Mouse (Mus musculus) stomach, embryonic 15.5 days (tissue): Measurements from ENCODE around the gene 3830406C13Rik. TPM values are rescaled to one million over a fixed set of nuclear protein-coding genes. Genes with fewer than 3 reads are reported as not detected.

Experiments used
- ATAC-seq: fragments of 200-750 bp; cut with Nextera tagmentation; 2 replicates; pipeline ENCODE4 v1.8.0; 2017; ENCODE audit warnings: low read depth, moderate number of reproducible peaks, moderate TSS enrichment; ENCODE audit not compliant: insufficient read depth, low FRiP score
- H3K27ac ChIP-seq: fragments of 300-500 bp; sonication (generic); 2 replicates; pipeline ENCODE4 v1.5.1; 2015; ENCODE audit warnings: mild to moderate bottlenecking, inconsistent platforms
- H3K27me3 ChIP-seq: fragments of 300-500 bp; sonication (generic); replicated peaks from 2 replicates; pipeline ENCODE4 v1.6.1; 2015; ENCODE audit warnings: inconsistent platforms
- H3K36me3 ChIP-seq: fragments of 300-500 bp; sonication (generic); 2 replicates; pipeline ENCODE4 v1.6.1; 2015; ENCODE audit warnings: inconsistent platforms
- H3K4me1 ChIP-seq: fragments of 300-500 bp; sonication (generic); 2 replicates; pipeline ENCODE4 v1.6.1; 2015; ENCODE audit warnings: inconsistent platforms
- H3K4me2 ChIP-seq: fragments of 300-500 bp; sonication (generic); 2 replicates; pipeline ENCODE4 v1.6.1; 2015; ENCODE audit warnings: mild to moderate bottlenecking, inconsistent platforms
- H3K4me3 ChIP-seq: fragments of 300-500 bp; sonication (generic); replicated peaks from 2 replicates; pipeline ENCODE4 v1.5.1; 2015; ENCODE audit warnings: inconsistent platforms
- H3K9ac ChIP-seq: fragments of 300-500 bp; sonication (generic); 2 replicates; pipeline ENCODE4 v1.6.1; 2015; ENCODE audit warnings: inconsistent platforms
- H3K9me3 ChIP-seq: fragments of 300-500 bp; sonication (generic); 2 replicates; pipeline ENCODE4 v1.6.1; 2016; ENCODE audit warnings: inconsistent platforms
- WGBS: fragments of 180-500 bp; shearing (Covaris S2); methylation state at CpG from one replicate; pipeline ENCODE4 v1.1.7; 2015; 5-methylcytosine and 5-hydroxymethylcytosine counted together
- polyA plus RNA-seq: library from polyadenylated mRNA; unstranded; fragments of >200 nt; fragmentation: Nextera tagmentation; extraction: Ambion mirVana; gene quantifications from 2 replicates; pipeline ENCODE4 v1.2.1, GENCODE M21; 2015

3830406C13Rik gene
- polyA plus RNA-seq, 1 experiment from 2014 or later = 52.8 TPM

DNA sequence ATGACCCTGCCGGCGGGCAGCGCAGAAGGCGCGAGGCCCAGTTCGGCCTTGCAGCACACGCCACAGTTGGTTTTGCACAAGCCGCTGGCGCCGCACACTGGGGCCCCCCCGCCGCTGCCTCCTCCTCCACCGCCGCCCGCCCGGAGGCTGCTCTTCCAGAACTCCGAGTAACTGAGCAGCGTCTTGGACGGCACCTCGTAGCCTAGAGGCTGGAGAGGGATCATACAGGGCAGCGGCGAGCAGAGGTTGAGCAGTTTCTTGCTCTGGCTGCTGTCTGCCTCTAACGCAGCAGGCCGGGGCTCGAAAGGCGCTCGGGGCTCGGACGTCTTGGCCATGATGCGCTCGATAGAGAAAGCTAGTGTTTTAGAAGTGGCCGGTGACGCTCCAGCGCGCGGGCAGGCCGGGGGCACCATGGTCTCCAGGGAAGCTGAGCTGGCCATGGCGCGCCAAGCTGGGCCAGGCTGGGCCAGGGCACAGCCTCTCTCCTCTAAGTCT is 60.8 kb downstream of the 3830406C13Rik start:
- Histone ChIP-seq H3K36me3 (no peaks in the 10 kb centered on the region), H3K4me1 (peaks cover 32% of the 10 kb centered on the region), H3K9ac (no peak overlapping the region), H3K27me3 (peaks cover 97% of the 10 kb centered on the region), H3K4me2 (peak overlapping the region; percentile 44), H3K4me3 (peak overlapping the region; percentile 16; the same call in 1 of the 2 replicates), H3K9me3 (no peaks in the 10 kb centered on the region), H3K27ac (no peak overlapping the region)
- WGBS = 1% methylated on average over 39 of the region's 39 CpGs
- no peak for ATAC-seq

DNA sequence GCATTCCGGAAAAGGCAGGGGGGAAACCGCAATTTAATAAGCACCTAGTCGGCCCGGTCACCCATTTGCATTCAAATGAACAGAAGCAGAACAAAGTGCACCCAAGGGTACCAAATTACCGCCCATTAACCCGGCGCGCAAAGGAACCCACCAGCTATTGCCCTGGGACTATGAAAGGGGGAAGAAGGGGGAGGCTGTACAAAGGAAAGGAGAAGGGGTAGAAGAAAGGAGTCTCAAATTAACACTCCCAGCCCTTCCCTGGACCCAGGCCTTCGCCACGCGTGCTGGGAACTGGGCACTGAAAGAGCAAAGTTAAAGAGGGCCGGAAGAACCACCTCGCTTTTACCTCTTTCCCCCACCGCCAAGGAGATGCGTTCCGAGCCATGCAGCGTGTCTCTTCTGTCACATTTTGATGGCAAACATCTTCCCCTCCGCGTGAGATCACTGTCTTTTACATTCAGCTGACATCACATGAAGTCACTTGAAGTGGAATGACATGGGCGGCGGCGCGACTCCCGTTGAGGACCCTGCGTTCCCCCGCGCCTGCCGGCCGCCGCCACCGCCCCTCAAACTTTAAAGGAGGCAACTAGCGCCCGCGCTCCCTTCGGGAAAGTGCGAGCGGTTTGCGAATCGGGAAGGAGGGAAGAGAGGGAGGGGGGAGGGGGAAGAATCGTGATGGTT is 61.4 kb downstream of the 3830406C13Rik start:
- Histone ChIP-seq H3K27ac (no peak overlapping the region), H3K4me1 (peaks cover 29% of the 10 kb centered on the region), H3K27me3 (peaks cover 97% of the 10 kb centered on the region), H3K36me3 (no peaks in the 10 kb centered on the region), H3K4me3 (peak overlapping the region; percentile 19; the same call in 1 of the 2 replicates), H3K9ac (no peak overlapping the region), H3K9me3 (no peaks in the 10 kb centered on the region), H3K4me2 (peak overlapping the region; percentile 44)
- WGBS = 2% methylated on average over 40 of the region's 40 CpGs
- no peak for ATAC-seq

DNA sequence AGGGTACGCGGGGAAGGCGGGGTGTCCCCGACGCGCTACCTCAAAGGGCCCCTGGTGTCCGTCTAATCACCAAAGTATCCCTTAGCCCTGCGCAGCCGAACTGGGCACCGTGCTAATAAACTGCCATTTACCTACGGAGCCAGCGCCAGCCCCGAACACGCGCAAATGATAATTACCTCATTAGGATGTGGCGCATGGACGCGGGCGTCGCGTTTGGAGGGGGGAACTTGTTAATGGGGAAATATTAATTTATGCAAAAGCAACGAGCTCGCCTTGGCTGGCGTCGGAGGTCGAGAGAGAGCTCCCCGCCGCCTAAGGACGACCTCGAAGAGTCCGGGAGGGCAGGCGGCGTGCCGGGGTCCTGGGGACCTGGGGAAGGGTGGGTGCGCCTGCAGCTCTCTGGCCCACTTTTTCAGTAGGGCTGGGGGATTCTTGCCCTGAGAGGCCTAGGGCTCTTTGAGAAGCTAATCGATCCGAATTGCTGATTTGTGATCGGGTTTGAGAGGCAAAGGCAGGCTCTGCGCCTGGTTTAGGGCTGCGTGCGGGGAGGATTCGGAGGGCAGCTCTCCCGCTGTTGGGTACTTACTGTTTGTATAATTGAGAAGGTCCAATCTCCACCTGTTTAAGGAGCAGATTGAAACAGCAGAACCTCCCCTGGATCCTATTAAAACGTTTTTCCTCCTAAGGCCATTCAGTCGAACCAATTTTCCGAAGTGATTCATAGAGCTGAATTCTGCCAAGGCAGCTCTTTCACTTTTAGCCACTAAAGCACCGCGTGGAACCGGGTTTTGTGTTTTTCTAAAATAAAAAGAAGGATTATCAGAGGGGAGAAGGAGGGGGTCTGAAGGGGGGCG is 62.3 kb downstream of the 3830406C13Rik start:
- H3K4me3 ChIP-seq = peak overlapping the region; percentile 19
- H3K36me3 ChIP-seq = no peaks in the 10 kb centered on the region
- no peak overlapping the region for H3K9ac ChIP-seq
- H3K27me3 ChIP-seq = peaks cover 99% of the 10 kb centered on the region
- no peak overlapping the region for H3K27ac ChIP-seq
- ATAC-seq = no peak
- H3K9me3 ChIP-seq = no peaks in the 10 kb centered on the region
- H3K4me2 ChIP-seq = peak overlapping the region; percentile 41
- peaks cover 25% of the 10 kb centered on the region for H3K4me1 ChIP-seq
- WGBS = 1% methylated on average over 50 of the region's 50 CpGs

DNA sequence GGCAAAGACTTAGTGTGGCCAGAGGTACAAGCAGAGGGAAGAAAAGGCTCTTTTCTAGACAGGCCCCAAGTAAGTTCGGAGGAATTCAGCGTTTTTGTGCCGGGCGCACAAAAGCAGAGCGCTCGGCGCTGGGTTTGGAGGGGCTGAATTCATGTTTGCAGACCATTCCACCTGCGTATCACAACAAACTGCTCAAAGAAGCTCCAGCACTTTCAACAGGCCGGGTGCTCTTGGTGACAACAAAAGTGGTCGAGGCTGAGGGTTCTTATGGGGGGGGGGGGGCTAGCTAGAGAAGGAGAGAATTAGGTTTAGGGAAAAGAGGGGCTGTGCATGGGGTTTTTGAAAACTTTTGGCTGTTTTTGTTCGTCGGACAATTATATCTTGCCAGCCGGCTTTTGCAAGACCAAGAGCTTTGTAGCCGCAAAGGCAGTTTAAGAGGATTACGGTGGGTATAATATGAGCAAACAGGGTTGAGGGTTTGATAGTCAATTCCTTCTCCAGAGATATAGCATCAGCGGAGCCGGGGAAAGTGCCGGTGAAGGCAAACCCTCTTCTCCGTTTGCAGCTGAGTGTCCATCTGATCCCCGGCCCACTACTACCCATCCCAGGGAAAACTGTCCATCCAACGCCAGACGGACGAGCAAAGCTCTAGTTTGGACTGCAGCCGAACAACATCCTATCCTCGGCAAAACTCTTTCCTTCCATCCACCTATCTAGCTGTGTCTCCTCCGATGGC is 63.1 kb downstream of the 3830406C13Rik start:
- Histone ChIP-seq H3K4me3 (peak overlapping the region; percentile 19), H3K36me3 (no peaks in the 10 kb centered on the region), H3K4me2 (peak overlapping the region; percentile 41), H3K9ac (no peak overlapping the region), H3K27ac (no peak overlapping the region), H3K27me3 (peaks cover 95% of the 10 kb centered on the region), H3K4me1 (peaks cover 23% of the 10 kb centered on the region), H3K9me3 (no peaks in the 10 kb centered on the region)
- no peak for ATAC-seq
- WGBS = 3% methylated on average over 26 of the region's 26 CpGs

DNA sequence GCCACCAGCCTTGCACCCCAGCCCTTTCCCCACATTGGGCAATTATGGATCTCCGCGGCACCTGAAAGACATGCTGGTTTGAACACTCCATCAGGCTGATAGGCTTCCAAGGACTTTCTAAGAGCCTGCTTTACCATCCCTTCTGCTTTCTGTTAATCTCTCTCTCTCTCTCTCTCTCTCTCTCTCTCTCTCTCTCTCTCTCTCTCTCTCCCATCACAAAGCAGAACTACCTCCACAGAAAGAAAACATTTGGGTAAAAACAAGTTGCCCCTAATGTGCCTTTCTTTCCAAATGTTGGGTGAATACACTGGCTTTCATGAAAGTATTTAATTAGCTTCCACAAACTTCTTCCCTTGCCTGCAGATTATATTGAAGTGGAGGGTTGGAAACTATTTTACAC is 64.1 kb downstream of the 3830406C13Rik start, which contains the start of gene Fezf2:
Gene Fezf2 (minus strand): TSS at position 101 of the 400 bp plus-strand sequence.
- 0 out of 2 replicates have a peak within 1 kb of the TSS, but pooled peaks have one; percentile 19 for H3K4me3 ChIP-seq
- 5% methylated on average over 2 of the region's 2 CpGs for WGBS
- no peak for ATAC-seq

DNA sequence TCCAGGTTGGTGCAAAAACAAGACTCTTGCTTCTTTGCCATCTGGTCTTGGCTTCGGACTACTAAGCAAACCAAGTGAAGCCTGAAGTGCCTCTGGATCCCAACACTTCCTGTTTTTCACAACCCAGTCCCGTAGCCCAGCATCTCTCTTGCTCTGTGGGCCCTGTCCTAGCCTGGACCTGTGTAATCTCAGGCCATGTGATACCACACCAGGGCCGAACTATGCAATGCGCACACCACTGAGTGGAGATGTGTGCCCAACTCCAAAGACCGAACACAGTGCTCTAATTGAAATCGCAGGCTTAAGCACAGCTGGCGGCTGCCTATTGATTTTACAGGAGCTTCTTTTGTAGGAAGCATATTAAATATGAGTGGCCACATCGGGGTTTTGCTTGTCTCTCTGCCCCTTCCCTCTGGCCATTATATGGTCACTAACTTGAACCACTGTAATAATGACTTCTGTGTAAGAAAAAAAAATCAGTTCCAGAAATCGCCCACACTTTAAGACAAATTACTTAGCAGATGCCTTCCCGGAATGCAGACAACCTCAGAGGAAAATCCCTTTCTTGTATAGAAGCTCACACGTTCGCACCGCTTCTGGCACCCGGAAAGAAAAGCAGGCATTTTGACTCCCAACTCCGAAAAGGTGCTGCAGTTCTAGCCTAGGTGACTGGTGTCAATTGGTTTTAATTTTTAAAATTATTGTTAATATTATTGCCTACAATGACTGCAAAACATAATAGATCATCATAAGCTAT is 65.5 kb downstream of the 3830406C13Rik start:
- no peak overlapping the region for H3K4me2 ChIP-seq
- H3K9me3 ChIP-seq = no peaks in the 10 kb centered on the region
- H3K4me3 ChIP-seq = no peak overlapping the region
- peaks cover 21% of the 10 kb centered on the region for H3K4me1 ChIP-seq
- no peak overlapping the region for H3K9ac ChIP-seq
- 10% methylated on average over 15 of the region's 15 CpGs for WGBS
- peaks cover 90% of the 10 kb centered on the region for H3K27me3 ChIP-seq
- H3K27ac ChIP-seq = no peak overlapping the region
- ATAC-seq = no peak
- no peaks in the 10 kb centered on the region for H3K36me3 ChIP-seq

More for the DNA sequence above, 64.1 kb downstream of the 3830406C13Rik start, which contains the start of gene Fezf2:
- peaks cover 92% of the 10 kb centered on the region for H3K27me3 ChIP-seq
- no peaks in the 10 kb centered on the region for H3K36me3 ChIP-seq
- no peak within 1 kb of the TSS for H3K27ac ChIP-seq
- no peak within 1 kb of the TSS for H3K9ac ChIP-seq
- H3K9me3 ChIP-seq = no peaks in the 10 kb centered on the region
- H3K4me2 ChIP-seq = 0 out of 2 replicates have a peak within 1 kb of the TSS, but pooled peaks have one; percentile 41
- peaks cover 23% of the 10 kb centered on the region for H3K4me1 ChIP-seq

DNA sequence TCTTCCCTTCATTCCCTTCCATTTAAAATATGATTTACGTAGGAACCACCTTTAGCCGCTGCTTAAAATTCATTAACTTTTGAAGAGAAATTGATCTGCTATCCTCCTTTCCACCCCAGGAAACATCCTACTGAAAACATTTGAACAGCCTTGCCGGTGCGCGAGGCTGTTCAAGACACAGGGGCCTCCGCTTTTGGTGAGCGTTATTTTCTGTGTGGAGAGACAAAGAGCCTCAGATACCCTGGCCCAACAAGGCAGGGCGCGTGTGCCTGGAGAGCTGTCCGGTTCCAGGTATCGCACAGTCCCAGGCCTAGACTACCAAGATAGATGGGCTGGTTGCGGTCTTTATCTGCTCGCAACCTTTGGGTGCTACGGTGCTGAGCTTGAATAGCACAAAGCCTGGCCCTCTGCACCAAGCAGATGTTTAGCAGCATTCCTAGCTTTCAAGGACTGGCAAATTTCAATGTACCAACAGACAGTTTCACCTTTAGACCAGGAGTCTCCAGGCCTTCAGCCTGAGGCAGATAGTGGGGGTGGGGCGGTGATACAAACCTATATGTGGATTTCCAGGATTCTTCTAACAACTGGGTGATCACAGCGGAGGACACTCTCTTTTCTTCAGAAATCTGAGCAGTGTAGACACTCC is 66.4 kb downstream of the 3830406C13Rik start:
- H3K9me3 ChIP-seq = no peaks in the 10 kb centered on the region
- H3K27ac ChIP-seq = no peak overlapping the region
- 14% methylated on average over 16 of the region's 16 CpGs for WGBS
- no peak overlapping the region for H3K4me2 ChIP-seq
- ATAC-seq = no peak
- no peak overlapping the region for H3K9ac ChIP-seq
- H3K4me1 ChIP-seq = peaks cover 14% of the 10 kb centered on the region; the same call in 1 of the 2 replicates
- no peaks in the 10 kb centered on the region for H3K36me3 ChIP-seq
- no peak overlapping the region for H3K4me3 ChIP-seq
- H3K27me3 ChIP-seq = peaks cover 81% of the 10 kb centered on the region

Other genes starting within 250 kb of the 3830406C13Rik start
- gene Gm49355, start 197 bp upstream of the 3830406C13Rik start, polyA plus RNA-seq = 0.15 and 0.19 TPM in 2 replicates
- gene Fezf2, start 64.0 kb downstream of the 3830406C13Rik start, polyA plus RNA-seq = not detected in 2 replicates